Mouse (Mus musculus) bone marrow macrophage, adult 2 months (primary cell): Measurements from ENCODE around the gene Usp36.

ENCODE experiments used
- CTCF ChIP-seq: IDR thresholded peaks from 2 replicates; pipeline ENCODE4 v1.5.1; 2012; ENCODE audit warnings: low read depth, mild to moderate bottlenecking, low read length, moderate library complexity
- POLR2A ChIP-seq: IDR thresholded peaks from 2 replicates; pipeline ENCODE4 v1.6.1; 2012; ENCODE audit warnings: mild to moderate bottlenecking, low read depth, low read length, borderline replicate concordance

DNA sequence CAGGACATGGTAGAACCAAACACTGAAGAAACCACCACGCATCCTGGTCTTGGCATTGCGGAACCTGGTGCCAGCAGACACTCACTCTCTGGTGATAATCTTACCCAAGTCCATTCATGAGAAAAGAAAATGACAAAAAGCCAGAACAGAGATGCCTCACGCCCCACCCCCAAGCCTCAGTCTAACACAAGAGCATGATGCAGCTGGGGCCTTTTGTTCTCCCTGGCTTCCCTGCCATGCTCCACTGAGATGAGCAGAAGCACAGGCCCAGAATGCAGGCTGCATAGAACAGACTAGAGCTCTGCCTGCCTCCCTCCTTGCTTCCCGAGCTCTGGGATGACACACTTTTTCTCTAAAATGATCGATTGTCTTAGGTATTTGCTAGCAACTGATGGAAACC is 26.9 kb downstream of the Usp36 start:
- TF ChIP-seq CTCF = no peak
- TF ChIP-seq POLR2A = no peak
